Mouse (Mus musculus) T-helper 2 cell (primary cell): ENCODE measurements around the gene Zfp423.

ENCODE experiments used
- in situ Hi-C: fragments of 300-600 bp; cut with MboI, MseI; formaldehyde crosslinking; loops from one replicate; pipeline ENCODE4 v1.15.1; 2025; ENCODE audit warnings: high pct_unique_total_duplicates

Gene Zfp423

DNA sequence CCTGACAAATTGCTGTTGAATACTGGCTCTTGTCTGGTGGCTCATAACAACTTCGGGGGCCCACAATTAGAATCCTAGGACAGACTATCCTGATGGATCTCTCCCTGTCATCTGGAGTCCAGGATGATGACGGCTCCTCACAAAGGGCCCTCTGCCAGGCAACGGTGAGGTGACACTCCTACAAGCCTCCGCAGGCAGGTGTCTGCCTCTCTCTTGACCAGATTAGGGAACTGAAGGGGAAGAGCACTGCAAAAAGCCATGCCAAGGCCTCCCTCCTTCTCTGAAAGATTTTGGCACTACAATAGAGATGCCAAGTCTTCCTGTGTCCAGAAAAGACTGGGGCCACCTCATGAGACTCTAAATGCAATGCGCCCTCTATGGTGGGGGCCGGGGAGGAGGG, 7.1 kb downstream of the Zfp423 start:
- in situ Hi-C loops = no loop called here

DNA sequence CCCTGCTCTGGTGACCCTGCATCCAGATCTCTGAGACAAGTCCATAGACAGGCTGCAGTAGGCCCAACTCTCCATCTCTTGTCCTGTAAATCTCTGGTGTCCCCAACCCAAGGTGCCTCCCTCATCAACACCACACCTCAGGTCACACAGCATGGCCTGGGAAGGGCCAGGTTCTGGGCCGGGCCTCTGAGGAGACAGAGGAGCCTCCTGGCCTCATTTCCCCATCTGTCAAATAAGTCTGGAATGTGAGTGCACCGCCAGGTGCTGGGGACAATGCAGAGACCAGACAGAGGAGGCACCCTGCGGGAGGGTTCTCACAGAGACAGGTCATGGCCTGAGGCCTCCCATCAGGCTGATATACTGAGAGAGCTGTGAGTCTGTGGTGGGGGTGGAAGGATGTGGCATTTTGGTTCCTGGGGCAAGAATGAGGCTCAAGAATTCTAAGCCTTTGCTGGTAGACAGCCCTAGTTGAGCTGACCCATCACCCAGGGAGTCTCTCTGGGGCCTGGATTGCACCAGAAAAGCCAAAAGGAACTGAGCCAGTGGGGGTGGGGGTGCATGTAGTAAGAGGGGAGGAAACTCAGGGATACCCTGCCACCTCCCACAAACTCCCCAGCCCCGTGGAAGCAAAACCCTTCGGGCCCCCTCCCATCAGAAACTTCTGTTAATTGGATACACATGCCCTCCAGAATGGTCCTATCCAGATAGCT, 15.0 kb downstream of the Zfp423 start:
- in situ Hi-C loops = loop anchor here (25.0 kb wide), 1 partner anchor 443 kb away; no protein-coding TSS in a partner anchor

DNA sequence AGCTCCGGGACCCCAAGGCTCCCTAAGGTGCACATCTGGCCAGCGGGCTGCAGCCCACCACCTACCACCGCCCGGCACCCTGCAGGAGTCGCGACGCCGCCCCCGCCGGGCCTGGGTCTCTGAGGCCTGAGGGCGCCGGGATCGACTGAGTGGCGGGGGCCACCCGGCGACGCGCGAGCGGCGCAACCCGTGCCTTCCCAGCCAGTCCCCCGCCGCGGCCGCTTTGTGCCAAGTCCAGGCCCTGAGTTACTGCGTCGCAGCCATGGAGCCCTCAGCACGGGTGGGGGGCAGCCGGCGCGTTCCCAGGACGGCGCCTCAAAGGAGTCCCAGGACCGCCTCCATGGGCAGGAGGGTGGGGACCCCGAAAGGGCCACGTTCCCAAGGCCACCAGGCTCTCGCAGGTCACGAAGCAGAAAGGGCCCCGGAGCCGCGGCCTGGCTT, 15.7 kb downstream of the Zfp423 start:
- in situ Hi-C loops = loop anchor here (25.0 kb wide), 1 partner anchor 444 kb away; no protein-coding TSS in a partner anchor

DNA sequence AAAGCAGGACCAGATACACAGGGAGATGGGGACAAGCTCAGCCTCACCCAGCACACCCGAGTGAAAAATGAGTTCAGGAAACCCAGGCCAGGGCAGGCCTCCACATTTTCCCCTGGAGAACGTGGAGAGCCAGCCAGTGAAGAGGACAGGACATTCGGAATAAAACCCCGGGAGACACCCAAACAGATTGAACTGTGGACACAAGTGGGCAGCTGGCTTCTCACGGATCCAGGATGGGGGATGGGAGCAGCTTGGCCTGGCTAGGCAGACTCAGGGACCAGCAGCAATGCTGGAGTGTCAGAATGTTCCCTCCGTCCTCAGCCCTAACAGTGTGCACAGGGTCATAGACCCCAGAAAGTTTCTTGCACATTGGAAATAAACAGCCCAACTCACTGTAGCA, 18.7 kb downstream of the Zfp423 start:
- in situ Hi-C loops = loop anchor here (25.0 kb wide), 1 partner anchor 447 kb away; no protein-coding TSS in a partner anchor

DNA sequence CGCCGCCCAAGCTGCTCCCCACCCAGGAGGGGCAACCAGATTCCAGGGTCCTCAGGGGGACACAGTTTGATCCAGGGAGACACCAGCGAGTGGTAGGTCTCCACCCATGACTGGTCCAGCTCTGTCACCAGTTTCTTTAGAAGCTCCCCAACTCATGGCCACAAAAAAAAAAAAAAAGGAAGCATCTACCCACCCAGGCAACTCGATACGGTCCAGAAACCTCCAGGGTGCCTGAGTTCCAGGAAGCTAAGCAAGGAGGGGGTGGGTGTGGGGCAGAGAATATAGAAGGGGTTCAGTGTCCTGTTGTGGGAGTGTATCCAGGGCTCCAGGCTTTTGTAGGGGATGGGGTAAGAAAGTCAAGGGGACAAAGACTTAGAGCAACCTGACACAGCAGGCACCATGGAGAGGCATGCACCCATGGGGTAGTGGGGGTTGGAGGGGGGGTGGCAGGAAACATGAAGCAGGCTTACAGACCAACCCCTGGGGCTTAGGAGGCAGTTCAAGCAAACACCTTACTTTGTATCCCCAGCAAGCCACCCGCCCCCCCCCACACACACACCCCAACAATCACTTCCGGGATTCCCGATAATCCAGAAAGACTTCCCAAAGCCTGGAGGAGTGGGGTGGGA, 20.0 kb downstream of the Zfp423 start:
- in situ Hi-C loops = loop anchor here (5.0 to 25.0 kb wide), 2 partner anchors 38 to 448 kb away; no protein-coding TSS in a partner anchor

DNA sequence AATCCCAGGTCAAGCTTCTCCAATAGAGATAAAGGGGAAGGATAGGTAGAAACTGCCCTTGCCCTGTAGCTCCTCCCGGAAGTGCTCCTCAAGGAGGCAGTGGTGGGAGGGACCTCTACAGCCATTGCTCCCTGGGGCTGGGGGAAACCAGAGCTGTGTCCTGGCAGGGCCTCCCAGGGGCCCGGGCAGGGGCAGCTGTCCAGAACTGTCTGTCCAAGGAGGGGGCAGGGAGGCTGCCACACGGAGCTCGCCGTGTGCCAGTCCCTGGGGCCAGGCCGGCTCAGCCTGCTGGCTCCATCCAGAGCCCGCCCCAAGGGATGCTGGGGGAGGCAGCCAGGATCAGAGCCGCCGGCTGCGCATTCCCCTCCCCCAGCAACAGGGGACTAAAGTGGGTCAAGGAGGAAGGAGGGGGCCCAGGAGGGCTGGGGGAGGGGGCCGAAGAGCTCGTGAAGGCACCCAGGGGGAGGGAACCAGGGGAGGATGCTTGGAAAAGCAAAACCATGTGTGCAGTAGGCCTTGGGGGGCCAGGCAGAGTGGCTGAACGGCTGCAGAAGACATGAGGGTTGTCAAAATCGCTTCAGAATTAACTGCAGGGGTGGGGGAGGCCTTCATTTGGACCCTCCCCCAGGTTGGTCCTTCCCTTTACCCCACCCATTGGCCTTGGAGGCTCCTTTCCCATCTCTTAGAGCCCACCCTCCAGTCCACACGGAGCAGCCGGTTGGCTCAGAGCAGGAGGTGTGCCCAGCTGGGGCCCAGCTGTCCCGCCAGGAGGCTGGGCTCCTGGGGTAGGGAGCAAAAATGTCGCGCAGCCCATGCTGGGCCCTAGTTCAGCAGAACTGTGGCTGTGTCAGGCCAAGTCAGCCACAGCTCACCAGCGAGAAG, 20.8 kb downstream of the Zfp423 start:
- in situ Hi-C loops = loop anchor here (5.0 to 25.0 kb wide), 2 partner anchors 39 to 449 kb away; no protein-coding TSS in a partner anchor

DNA sequence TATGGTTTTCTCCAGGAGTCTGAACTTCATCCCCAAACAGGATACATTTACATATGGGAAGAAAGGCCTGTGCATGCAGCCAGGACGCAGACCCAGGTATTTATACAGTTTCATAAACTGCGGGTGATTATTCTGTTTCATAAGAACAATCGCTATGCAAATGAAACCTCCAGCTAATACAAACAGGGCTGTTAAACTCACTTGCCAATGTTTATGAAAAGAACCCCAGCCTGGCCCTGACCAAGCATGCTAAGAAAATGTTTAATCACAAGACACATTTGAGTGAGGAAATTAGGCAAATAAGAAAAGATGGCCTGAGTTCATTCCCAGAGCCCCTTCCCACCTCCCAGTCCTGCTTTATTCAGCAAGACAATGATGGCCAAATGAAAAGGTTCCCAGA, 22.2 kb downstream of the Zfp423 start:
- in situ Hi-C loops = loop anchor here (5.0 to 25.0 kb wide), 2 partner anchors 40 to 450 kb away; no protein-coding TSS in a partner anchor

DNA sequence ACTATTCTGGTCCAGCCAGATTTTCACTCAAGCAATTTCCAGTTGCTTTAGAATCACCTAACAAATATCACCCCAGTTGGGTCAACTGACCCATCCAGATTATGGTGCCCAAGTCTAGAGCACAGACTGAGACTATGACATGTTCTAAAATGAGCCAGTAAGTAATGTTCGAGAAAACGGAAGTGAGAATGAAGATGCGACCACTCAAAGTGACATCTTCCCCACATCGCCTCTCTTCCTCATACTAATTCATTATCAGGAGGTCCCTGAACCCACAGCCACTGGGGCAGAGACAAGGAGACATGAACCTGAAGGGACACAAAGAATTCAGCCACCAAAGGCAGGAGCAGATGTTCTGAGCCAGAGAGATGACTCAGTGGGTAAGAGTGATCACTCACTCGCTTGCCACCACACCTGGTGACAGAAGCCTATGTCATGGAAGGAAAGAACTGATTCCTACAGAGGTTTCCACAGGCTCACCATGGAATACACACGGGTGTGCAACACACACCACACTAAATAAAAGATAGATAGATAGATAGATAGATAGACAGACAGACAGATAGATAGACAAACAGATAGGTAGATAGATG, 24.2 kb downstream of the Zfp423 start:
- in situ Hi-C loops = loop anchor here (5.0 to 25.0 kb wide), 2 partner anchors 42 to 452 kb away; no protein-coding TSS in a partner anchor

DNA sequence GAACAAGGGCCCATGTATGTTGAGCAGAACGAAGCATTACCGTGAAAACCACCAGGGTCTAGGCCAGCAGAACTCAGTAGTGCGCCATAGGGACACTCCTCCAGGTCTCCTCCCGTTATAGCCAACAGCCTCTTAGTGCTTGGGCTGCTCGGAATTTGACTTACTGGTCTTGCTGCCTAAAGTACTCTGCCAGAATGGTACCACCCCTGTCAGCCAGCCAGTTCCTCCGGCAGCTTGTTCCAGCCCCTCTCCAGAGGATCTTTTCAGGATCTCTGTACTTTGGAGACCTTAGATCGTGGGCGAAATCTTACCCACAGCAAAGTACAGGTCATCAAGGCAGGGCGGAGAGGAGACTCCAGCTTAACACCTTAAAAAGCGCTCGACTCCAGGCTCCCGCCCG, 25.2 kb downstream of the Zfp423 start:
- in situ Hi-C loops = loop anchor here (25.0 kb wide), 1 partner anchor 453 kb away; no protein-coding TSS in a partner anchor

DNA sequence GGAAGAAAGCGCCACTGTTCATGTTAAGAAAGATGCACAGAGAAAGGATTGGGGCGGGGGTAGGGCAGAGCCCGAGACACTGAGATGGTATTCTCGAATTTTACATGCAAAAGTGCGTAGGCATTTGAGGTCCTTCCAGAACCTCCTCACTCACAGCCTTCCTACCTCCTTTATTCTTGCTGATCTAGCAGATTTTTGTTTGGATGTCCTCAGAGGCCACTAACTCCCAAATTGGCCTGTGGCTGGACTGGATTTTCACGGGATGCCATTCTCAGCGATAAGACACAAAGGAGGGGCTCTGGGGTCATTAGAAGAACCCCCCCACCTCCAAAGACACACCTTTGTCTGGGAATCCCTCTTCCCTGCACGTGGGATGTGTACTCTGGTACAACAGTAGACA, 25.6 kb downstream of the Zfp423 start:
- in situ Hi-C loops = loop anchor here (25.0 kb wide), 1 partner anchor 454 kb away; no protein-coding TSS in a partner anchor

DNA sequence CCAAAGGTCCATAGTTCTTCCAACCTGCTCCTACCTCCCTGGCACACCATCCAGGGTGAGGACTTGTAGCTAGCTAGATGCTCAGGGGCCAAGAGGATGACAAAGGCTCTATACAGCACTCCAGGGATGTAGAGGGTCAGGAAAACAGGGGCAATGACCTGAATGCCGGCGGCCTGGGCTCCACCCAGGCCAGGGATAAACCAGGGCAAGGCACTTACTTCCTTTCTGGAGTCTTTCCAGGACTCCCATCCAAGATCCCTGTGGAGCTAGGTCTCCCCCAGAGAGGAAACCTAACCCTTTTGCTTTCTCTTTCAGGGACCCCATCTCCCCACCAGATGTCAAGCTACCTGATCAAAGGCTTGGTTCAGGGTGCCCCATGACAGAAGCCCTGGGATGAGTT, 30.5 kb downstream of the Zfp423 start:
- in situ Hi-C loops = loop anchor here (25.0 kb wide), 1 partner anchor 458 kb away; no protein-coding TSS in a partner anchor

DNA sequence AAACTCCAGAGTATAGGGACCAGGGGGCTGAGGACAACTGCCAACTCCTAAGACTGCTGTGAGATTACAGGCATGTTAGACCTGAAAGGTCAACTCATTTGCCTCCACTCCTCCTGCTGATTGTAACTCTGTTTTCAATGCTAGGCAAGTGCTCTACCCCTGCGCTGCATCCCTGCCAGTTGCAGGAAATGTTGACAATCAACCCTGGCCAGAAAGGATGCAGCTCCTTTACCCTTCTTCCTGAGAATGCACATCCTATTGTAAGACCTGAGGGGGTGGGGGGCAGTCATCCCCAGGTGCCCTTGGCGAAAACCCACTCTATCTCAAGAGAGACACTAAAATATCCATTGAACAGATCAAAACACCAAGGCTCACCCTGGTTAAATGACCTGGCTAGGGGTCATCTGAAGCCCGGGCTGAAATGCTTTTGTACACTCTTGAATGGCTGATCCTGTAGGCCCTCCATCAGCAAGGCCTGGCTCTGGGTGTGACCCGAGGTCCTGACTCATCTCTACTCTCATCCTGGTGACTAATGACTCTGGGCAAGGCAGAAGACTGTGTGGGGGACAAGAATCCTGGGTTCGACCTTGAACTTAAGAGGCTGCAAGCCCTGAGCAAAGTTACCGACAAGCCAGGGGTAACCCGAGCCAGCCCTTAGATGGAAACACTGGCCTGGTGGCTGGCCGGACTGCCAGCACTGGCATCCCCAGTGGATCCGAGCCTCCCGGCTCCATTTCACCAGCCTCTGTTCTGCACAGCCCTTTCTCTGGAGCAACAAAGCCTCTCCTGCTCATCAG, 32.2 kb downstream of the Zfp423 start:
- in situ Hi-C loops = loop anchor here (25.0 kb wide), 1 partner anchor 460 kb away; no protein-coding TSS in a partner anchor

DNA sequence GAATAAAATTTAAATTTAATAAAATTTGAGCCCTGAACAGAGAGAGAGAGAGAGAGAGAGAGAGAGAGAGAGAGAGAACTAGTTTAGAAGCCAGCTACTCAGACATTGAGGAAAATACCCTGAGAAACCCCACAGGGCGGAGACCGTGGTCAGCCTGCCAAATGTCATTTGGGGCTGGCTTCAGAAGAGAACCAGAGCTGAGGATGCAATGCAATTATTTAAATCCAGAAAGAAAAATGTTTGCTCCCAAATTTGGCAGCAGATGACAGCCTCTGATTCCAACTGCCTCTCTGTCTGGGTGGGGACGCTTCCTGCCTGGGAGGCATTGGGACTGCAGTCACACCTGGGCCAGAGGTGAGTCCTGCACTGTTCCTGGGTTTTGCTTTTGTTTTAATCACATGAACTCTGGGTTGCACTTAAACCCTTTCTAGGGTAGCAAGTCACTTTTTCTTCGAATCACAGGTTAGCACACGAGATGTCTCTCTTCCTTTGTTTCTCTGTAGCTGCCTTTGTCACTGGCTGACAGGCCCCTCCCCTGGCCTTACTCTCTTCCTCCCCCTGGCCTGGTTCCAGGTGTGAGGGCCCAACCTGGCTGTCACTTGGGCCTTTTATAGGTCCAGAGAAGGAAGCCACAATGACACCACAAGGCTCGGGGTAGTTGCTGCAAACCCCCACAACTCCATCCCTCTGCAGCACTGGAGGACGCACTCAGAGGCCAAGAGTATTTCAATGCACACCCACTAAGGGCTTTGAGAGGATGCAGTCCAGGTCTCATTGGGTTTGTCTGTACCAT, 33.1 kb downstream of the Zfp423 start:
- in situ Hi-C loops = loop anchor here (25.0 kb wide), 1 partner anchor 461 kb away; no protein-coding TSS in a partner anchor

DNA sequence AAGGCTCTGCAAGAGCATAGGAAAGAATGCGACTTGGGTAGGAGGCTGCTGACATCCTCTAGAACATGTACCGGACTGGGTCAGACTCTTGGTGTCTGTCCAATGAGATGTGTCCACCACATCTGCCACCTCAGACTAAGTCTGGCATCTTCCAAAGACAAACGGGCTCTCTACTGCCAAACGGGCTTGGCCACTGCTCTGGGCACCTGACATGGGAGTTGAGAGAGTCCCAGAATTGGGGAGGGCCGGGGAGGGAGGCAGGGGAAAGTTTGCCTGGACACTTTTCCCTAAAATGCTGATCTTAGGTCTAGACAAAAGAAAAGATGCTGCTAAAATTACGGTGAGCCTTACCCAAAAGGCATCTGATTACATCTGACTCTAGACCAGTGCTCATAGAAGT, 36.5 kb downstream of the Zfp423 start:
- in situ Hi-C loops = no loop called here

DNA sequence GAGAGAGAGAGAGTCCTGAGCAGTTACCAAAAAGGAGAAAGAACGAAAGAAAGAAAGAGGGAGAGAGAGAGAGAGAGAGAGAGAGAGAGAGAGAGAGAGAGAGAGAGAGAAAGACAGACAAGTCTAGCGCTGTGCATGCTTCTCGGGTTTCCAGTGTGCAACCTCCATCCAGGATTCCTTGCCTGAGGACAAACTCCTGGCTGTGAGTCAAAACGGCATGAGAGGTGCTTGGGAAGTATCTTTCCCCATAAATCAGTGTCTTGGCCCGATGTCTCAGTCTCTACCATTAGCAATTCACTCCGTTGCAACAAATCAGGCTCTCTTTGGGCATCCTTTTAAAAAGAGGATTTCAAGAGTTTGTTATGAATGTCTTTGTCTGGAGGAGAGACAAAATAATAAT, 36.9 kb downstream of the Zfp423 start:
- in situ Hi-C loops = no loop called here

DNA sequence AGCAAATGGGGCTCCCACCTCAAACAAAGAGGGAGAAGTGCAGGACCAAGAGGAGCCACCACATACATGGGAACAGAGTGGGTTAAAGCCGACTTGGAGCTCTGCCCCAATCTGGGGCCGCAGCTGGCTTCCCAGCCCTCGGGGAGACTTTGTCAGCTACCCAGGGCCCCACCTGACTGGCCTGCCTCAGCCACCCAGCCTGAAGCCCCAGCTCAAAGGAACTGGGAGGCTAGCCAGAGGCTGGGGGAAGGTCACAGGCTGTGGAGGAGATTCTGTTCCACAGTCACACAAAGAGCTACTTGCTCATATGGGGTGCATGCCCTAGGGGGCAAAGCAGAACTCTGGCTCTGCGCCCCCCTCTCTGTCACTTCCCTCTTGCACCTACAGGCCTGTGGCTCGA, 41.4 kb downstream of the Zfp423 start:
- in situ Hi-C loops = no loop called here

DNA sequence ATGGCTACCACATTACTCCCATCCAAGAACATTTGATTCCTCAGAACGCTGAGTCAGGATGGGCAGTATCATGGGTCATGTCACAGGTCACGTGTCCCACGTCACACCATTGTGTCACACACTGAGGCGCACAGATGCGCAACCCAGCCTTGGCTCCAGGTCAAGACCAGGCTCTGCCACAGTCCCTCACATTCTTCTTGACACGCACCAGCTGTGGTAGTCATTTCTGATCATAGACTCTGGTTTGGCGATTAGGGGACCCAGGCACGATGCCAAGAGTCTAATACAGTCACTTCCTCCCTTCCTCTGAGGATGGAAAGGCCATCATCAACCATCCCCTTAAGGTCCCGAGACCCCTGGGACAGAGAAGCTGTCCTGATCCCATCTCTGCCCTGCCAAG, 43.6 kb downstream of the Zfp423 start:
- in situ Hi-C loops = no loop called here

DNA sequence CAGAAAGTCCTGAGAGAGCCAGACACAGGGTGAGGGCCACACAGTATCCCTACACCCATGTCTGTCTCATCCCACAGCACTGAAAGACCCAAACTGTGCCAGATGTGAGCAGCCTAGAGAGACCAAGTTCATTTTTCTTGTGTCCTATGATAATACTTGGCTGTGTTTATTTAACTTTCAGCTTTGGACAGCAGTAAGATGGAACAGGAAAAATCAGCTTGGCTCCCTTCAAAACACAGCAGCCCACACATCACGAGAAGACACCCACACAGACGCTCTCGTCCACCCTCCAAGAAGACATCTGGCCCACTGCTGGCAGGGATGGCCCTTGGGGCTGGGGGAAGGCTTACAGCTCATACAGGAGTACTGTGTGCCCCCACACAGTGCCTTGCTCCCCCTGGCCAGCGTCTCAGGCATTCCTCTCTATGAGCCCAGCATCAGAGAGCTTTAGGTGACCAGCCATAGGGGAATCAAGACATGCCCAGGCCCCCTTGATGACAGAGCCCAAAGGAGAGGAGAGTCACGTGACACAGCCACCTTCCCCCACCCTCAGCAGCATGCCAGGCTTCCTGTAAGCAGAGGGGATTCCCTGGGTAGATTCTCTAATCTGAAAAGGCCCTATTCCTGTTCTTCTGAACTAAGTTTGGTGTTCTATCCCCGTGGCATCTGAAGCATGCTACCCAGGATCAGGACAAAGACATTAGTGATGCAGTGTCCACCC, 45.0 kb downstream of the Zfp423 start:
- in situ Hi-C loops = no loop called here

DNA sequence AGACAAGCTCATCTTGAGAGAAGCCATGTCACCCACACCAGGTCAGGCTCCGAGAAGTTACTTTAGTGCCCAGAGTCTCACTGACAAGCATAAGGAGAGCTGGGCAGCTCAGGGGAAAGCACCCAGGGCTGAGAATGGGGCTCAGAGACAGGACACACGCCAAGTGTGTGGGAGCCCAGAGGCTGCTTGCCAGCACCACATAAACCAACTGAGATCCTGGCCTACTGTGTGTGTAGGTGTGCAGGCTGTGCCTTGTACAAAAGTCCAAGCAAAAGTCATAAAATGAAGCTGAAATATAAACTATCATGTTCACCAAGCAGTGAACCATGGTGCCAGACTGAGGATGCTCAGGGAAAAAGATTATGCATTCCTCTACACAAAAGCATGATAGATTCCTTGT, 50.5 kb downstream of the Zfp423 start:
- in situ Hi-C loops = no loop called here
